Mouse (Mus musculus) embryonic facial prominence, embryonic 10.5 days (tissue): ENCODE data around the gene Paqr4. TPM values are rescaled to one million over a fixed set of nuclear protein-coding genes. Genes with fewer than 3 reads are reported as not detected.
A peak's percentile ranks its signal among the peaks of the same experiment; 100 is the strongest.

Source experiments
- DNase-seq: peaks from one replicate; pipeline ENCODE4 v3.0.0-alpha.2; 2017; ENCODE audit warnings: low spot score
- H3K27ac ChIP-seq: fragments of 300-500 bp; sonication (generic); replicated peaks from 2 replicates; pipeline ENCODE4 v1.5.1; 2016; ENCODE audit warnings: mild to moderate bottlenecking
- H3K27me3 ChIP-seq: fragments of 300-500 bp; sonication (generic); replicated peaks from 2 replicates; pipeline ENCODE4 v1.6.1; 2016; ENCODE audit warnings: low read depth, mild to moderate bottlenecking; ENCODE audit not compliant: poor library complexity, severe bottlenecking
- H3K36me3 ChIP-seq: fragments of 300-500 bp; sonication (generic); replicated peaks from 2 replicates; pipeline ENCODE4 v1.6.1; 2016; ENCODE audit warnings: mild to moderate bottlenecking, moderate library complexity
- H3K4me1 ChIP-seq: fragments of 300-500 bp; sonication (generic); 2 replicates; pipeline ENCODE4 v1.6.1; 2016
- H3K4me3 ChIP-seq: fragments of 300-500 bp; sonication (generic); 2 replicates; pipeline ENCODE4 v1.5.1; 2016; ENCODE audit warnings: mild to moderate bottlenecking, moderate library complexity
- H3K9me3 ChIP-seq: fragments of 300-500 bp; sonication (generic); 2 replicates; pipeline ENCODE4 v1.6.1; 2016; ENCODE audit warnings: mild to moderate bottlenecking
- WGBS: fragments of 180-500 bp; shearing (Covaris S2); methylation state at CpG from one replicate; pipeline ENCODE4 v1.1.7; 2016; 5-methylcytosine and 5-hydroxymethylcytosine counted together
- polyA plus RNA-seq: library from polyadenylated mRNA; unstranded; fragments of >200 nt; fragmentation: Nextera tagmentation; extraction: Ambion mirVana; gene quantifications from 2 replicates; pipeline ENCODE4 v1.2.1, GENCODE M21; 2016

The Paqr4 gene
- polyA plus RNA-seq, 1 experiment from 2014 or later, result 12.6 TPM

DNA sequence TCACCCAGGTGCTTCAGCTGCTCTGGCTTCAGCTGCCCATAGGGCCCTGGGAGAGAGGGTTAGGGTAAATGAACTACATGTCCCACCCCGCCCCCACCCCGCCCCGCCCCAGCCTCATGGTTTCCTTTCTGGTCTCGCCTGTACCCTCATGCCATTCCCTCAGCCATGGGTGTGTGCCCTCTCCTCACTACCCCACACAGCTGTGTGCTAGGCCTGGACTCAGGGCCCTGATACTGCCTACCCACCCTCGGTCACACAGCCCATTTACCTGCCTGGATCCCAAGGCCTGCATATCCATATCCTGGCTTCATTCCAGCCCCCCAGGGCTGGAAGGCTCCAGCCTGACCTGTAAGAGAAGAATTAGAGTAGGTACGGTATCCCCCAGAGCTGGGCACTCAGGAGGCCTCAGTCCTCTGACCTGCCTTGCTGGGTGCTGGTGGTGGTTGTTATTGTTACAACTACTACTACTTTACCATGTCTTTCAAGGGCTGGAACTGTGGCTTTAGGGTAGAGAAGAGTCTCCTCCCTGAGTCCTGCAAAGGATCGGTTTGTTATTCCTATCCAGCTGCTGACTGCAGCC, 35.1 kb downstream of the Paqr4 start:
- no peak for DNase-seq
- Histone ChIP-seq H3K27me3 (peaks cover 27% of the 10 kb centered on the region), H3K4me1 (peaks cover 14% of the 10 kb centered on the region), H3K9me3 (no peaks in the 10 kb centered on the region), H3K27ac (no peak overlapping the region), H3K4me3 (no peak overlapping the region), H3K36me3 (no peaks in the 10 kb centered on the region)
- 80% methylated on average over 7 of the region's 7 CpGs for WGBS

GRCm38 (mm10) chr17:23704741-23705140, 35.9 kb downstream of the Paqr4 start:
- 53% methylated on average over 7 of the region's 7 CpGs for WGBS
- no peaks in the 10 kb centered on the region for H3K36me3 ChIP-seq
- H3K4me1 ChIP-seq, result peaks cover 20% of the 10 kb centered on the region
- peaks cover 28% of the 10 kb centered on the region for H3K27me3 ChIP-seq
- peak; percentile 28 for DNase-seq
- H3K9me3 ChIP-seq, result no peaks in the 10 kb centered on the region
- no peak overlapping the region for H3K4me3 ChIP-seq
- H3K27ac ChIP-seq, result no peak overlapping the region

GRCm38 (mm10) chr17:23703301-23703700, 37.4 kb downstream of the Paqr4 start:
- Histone ChIP-seq H3K27me3 (peaks cover 43% of the 10 kb centered on the region), H3K27ac (no peak overlapping the region), H3K4me3 (no peak overlapping the region), H3K4me1 (peaks cover 33% of the 10 kb centered on the region), H3K9me3 (no peaks in the 10 kb centered on the region), H3K36me3 (no peaks in the 10 kb centered on the region)
- 88% methylated on average over 9 of the region's 9 CpGs for WGBS
- DNase-seq, result no peak

DNA sequence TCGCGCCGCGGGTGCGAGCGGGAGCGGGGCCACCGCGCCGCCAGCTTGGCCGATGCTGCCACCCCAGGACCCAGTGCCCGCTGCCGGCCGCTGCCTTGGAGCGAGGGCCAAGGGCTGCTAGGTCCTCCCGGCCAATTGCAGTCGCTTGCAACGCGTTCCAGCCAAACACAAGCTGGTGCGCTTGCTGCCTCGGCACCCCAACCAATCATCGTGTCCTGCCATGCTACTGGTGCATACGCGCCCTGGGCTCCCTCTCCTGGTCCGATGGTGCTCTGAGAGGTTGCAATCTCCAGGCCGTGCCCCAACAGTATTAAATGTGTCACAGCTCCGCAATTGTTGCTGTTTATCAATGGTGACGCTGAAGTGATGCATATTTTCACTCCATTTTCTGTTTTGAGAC, 40.6 kb downstream of the Paqr4 start:
- peaks cover 49% of the 10 kb centered on the region for H3K4me1 ChIP-seq
- peak overlapping the region; percentile 55; the same call in 1 of the 2 replicates for H3K27ac ChIP-seq
- WGBS, result under 1% methylated on average over 28 of the region's 28 CpGs
- DNase-seq, result peak; percentile 92
- no peaks in the 10 kb centered on the region for H3K9me3 ChIP-seq
- H3K36me3 ChIP-seq, result no peaks in the 10 kb centered on the region
- peak overlapping the region; percentile 84 for H3K4me3 ChIP-seq
- H3K27me3 ChIP-seq, result peaks cover 51% of the 10 kb centered on the region

DNA sequence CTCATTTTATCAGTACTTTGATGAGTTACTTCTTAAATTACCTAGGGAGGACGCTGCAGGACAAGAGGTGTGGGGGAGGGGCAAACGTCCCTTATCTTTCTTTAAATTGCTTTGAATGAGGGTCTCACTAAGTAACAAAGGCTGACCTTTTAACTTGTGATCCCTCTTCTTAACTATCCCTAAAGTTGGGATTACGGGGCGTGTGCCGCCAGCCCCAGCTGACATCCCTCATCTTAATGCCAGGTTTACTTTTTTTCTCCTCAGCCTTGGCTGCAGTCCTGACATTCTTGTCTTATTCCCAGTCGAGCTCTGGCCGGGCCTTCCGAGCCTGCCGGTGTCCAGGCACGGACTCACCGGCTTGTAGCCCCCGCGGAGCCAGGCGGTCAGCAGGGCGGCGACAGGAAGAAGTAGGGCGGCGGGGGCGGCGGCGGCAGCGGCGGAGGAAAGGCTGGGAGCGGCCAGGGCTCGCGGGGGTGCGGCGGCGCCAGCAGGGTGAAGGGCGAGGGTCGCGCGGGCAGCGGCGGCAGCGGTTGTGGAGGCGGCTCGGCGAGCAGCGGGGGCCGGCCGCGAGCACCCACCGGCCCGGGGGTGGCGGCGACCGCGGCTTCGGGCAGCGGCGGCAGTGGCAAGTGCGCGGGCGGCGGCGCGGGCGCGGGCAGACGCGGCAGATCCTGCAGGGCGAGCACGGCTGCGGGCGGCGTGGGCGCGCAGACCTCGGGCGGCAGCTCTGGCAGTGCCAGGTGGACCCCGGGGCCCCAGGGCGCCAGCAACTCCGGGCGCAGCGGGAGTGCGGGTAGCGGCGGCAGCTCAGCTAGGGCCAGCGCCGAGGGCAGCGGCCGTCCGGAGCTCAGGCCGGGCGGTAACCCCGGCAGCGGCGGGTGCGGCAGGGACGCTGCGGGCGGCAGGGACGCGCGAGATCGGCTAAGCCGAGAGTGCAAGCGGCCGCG, 41.3 kb downstream of the Paqr4 start:
- peak overlapping the region; percentile 55 for H3K27ac ChIP-seq
- no peaks in the 10 kb centered on the region for H3K36me3 ChIP-seq
- H3K9me3 ChIP-seq, result no peaks in the 10 kb centered on the region
- H3K27me3 ChIP-seq, result peaks cover 51% of the 10 kb centered on the region
- H3K4me1 ChIP-seq, result peaks cover 50% of the 10 kb centered on the region
- H3K4me3 ChIP-seq, result peak overlapping the region; percentile 84
- 2% methylated on average over 101 of the region's 101 CpGs for WGBS
- DNase-seq, result peak; percentile 50

GRCm38 (mm10) chr17:23695801-23696200, 44.9 kb downstream of the Paqr4 start:
- Histone ChIP-seq H3K4me1 (peaks cover 54% of the 10 kb centered on the region), H3K9me3 (no peaks in the 10 kb centered on the region), H3K27me3 (peaks cover 43% of the 10 kb centered on the region), H3K36me3 (no peaks in the 10 kb centered on the region), H3K27ac (peak overlapping the region; percentile 35; the same call in 1 of the 2 replicates), H3K4me3 (peak overlapping the region; percentile 12; the same call in 1 of the 2 replicates)
- peak; percentile 73 for DNase-seq
- 4% methylated on average over 3 of the region's 3 CpGs for WGBS

DNA sequence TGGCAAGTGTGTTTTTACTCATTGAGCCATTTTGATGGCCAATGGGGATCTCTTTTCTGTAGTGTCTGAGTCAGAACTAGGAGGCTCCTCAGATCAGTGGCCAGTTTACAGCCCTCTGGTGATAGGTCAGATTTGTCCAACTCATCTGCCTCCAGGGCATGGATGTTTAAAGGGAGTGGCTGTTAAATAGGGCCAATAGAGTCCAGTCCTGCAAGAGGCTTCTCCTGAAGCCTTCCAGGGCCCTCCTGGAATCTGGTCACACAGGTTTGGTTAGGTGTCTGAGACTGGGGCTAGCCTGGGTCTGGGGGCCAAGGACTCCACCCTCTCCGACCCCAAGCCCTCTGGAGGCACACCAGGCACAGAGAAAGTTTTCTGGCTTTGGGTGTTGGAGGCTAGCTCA, 46.2 kb downstream of the Paqr4 start:
- H3K9me3 ChIP-seq, result no peaks in the 10 kb centered on the region
- peaks cover 30% of the 10 kb centered on the region for H3K27me3 ChIP-seq
- H3K4me3 ChIP-seq, result no peak overlapping the region
- H3K4me1 ChIP-seq, result peaks cover 46% of the 10 kb centered on the region
- no peaks in the 10 kb centered on the region for H3K36me3 ChIP-seq
- 0 out of 2 replicates have a peak overlapping the region, but pooled peaks have one; percentile 36 for H3K27ac ChIP-seq
- WGBS, result 65% methylated on average over 1 of the region's 1 CpGs
- peak; percentile 22 for DNase-seq

Other genes with a start within 250 kb of the Paqr4 start
- 27.2 and 31.0 TPM in 2 replicates for gene Zfp213, start 176.6 kb downstream of the Paqr4 start, polyA plus RNA-seq
- 22.4 and 24.4 TPM in 2 replicates for gene Zfp13, start 141.4 kb downstream of the Paqr4 start, polyA plus RNA-seq
- gene Zscan10, start 140.0 kb downstream of the Paqr4 start, polyA plus RNA-seq, result 0.71 and 1.0 TPM in 2 replicates
- gene Mmp25, start 95.6 kb downstream of the Paqr4 start, polyA plus RNA-seq, result 0.68 and 0.69 TPM in 2 replicates
- gene Bicdl2, start 80.4 kb downstream of the Paqr4 start, polyA plus RNA-seq, result 0.85 and 1.2 TPM in 2 replicates
- gene Hcfc1r1, start 67.3 kb downstream of the Paqr4 start, polyA plus RNA-seq, result 30.4 and 39.7 TPM in 2 replicates
- 70.9 and 72.2 TPM in 2 replicates for gene Thoc6, start 67.0 kb downstream of the Paqr4 start, polyA plus RNA-seq
- gene Tnfrsf12a, start 63.4 kb downstream of the Paqr4 start, polyA plus RNA-seq, result 4.6 and 6.4 TPM in 2 replicates
- 77.2 and 81.3 TPM in 2 replicates for gene Cldn6, start 61.6 kb downstream of the Paqr4 start, polyA plus RNA-seq
- gene Cldn9, start 56.8 kb downstream of the Paqr4 start, polyA plus RNA-seq, result 10.5 and 13.5 TPM in 2 replicates
- 0.05 TPM in 1 of 2 replicates, not detected in the other for gene 1520401A03Rik, start 18.1 kb downstream of the Paqr4 start, polyA plus RNA-seq
- 61.6 and 62.0 TPM in 2 replicates for gene Pkmyt1, start 14.5 kb downstream of the Paqr4 start, polyA plus RNA-seq
- 8.3 and 9.6 TPM in 2 replicates for gene Kremen2, start 5.0 kb upstream of the Paqr4 start, polyA plus RNA-seq
- 168 and 178 TPM in 2 replicates for gene Flywch1, start 30.7 kb upstream of the Paqr4 start, polyA plus RNA-seq
- 35.4 and 41.3 TPM in 2 replicates for gene Flywch2, start 45.2 kb upstream of the Paqr4 start, polyA plus RNA-seq
- gene Srrm2, start 49.7 kb upstream of the Paqr4 start, polyA plus RNA-seq, result 511 and 516 TPM in 2 replicates
- 1,075 and 1,103 TPM in 2 replicates for gene Elob, start 88.3 kb upstream of the Paqr4 start, polyA plus RNA-seq
- 0.21 TPM in 1 of 2 replicates, not detected in the other for gene Prss33, start 95.2 kb upstream of the Paqr4 start, polyA plus RNA-seq
- gene Prss32, start 103.0 kb upstream of the Paqr4 start, polyA plus RNA-seq, result 0.45 TPM in 1 of 2 replicates, not detected in the other
- gene Prss41, start 103.3 kb upstream of the Paqr4 start, polyA plus RNA-seq, result 3.2 and 3.6 TPM in 2 replicates
- gene Prss21, start 127.2 kb upstream of the Paqr4 start, polyA plus RNA-seq, result not detected in 2 replicates
- not detected in 2 replicates for gene Dcpp1, start 140.0 kb upstream of the Paqr4 start, polyA plus RNA-seq
- gene Dcpp2, start 140.0 kb upstream of the Paqr4 start, polyA plus RNA-seq, result not detected in 2 replicates
- not detected in 2 replicates for gene Dcpp3, start 176.6 kb upstream of the Paqr4 start, polyA plus RNA-seq
- not detected in 2 replicates for gene Sbp, start 200.8 kb upstream of the Paqr4 start, polyA plus RNA-seq
- gene Sbpl, start 214.4 kb upstream of the Paqr4 start, polyA plus RNA-seq, result not detected in 2 replicates
- gene Prss30, start 239.7 kb upstream of the Paqr4 start, polyA plus RNA-seq, result not detected in 2 replicates